Mouse (Mus musculus) forebrain, embryonic 14.5 days (tissue): ENCODE results near the gene Ccdc138. TPM values are rescaled to one million over a fixed set of nuclear protein-coding genes. Genes with fewer than 3 reads are reported as not detected.

Experiments used
- ATAC-seq: fragments of 200-750 bp; cut with Nextera tagmentation; 2 replicates; pipeline ENCODE4 v1.8.0; 2017; ENCODE audit warnings: mild to moderate bottlenecking, moderate library complexity
- DNase-seq: peaks from one replicate; pipeline ENCODE4 v3.0.0-alpha.2; 2015; ENCODE audit warnings: low spot score
- H3K27ac ChIP-seq: fragments of 300-500 bp; sonication (generic); 2 replicates; pipeline ENCODE4 v1.5.1; 2014; ENCODE audit warnings: low read depth, mild to moderate bottlenecking, control low read depth, low read length, moderate library complexity
- H3K27me3 ChIP-seq: fragments of 300-500 bp; sonication (generic); replicated peaks from 2 replicates; pipeline ENCODE4 v1.6.1; 2014; ENCODE audit warnings: low read length, control low read depth, mixed read lengths; ENCODE audit not compliant: control insufficient read depth, insufficient read depth
- H3K36me3 ChIP-seq: fragments of 300-500 bp; sonication (generic); 2 replicates; pipeline ENCODE4 v1.6.1; 2014; ENCODE audit warnings: low read length, control low read depth; ENCODE audit not compliant: control insufficient read depth, insufficient read depth
- H3K4me1 ChIP-seq: fragments of 300-500 bp; sonication (generic); 2 replicates; pipeline ENCODE4 v1.6.1; 2014; ENCODE audit warnings: antibody characterized with exemption, low read length, control low read depth; ENCODE audit not compliant: control insufficient read depth, insufficient read depth
- H3K4me2 ChIP-seq: fragments of 300-500 bp; sonication (generic); 2 replicates; pipeline ENCODE4 v1.6.1; 2014; ENCODE audit warnings: mild to moderate bottlenecking, control low read depth, low read length
- H3K4me3 ChIP-seq: fragments of 300-500 bp; sonication (generic); 2 replicates; pipeline ENCODE4 v1.5.1; 2014; ENCODE audit warnings: low read depth, low read length, control low read depth
- H3K9ac ChIP-seq: fragments of 300-500 bp; sonication (generic); 2 replicates; pipeline ENCODE4 v1.6.1; 2014; ENCODE audit warnings: mild to moderate bottlenecking, low read length, control low read depth, moderate library complexity
- H3K9me3 ChIP-seq: fragments of 300-500 bp; sonication (generic); replicated peaks from 2 replicates; pipeline ENCODE4 v1.6.1; 2016; ENCODE audit warnings: low read length, control low read depth, mixed read lengths; ENCODE audit not compliant: control insufficient read depth
- WGBS: fragments of 180-500 bp; shearing (Covaris S2); extraction: QIAGEN DNeasy Blood & Tissue Kit; methylation state at CpG from one replicate; pipeline ENCODE4 v1.1.7; 2014; 5-methylcytosine and 5-hydroxymethylcytosine counted together
- polyA plus RNA-seq: library from polyadenylated mRNA; unstranded; fragments of >200 nt; fragmentation: Nextera tagmentation; extraction: Ambion mirVana; gene quantifications from 2 replicates; pipeline ENCODE4 v1.2.1, GENCODE M21; 2014

The Ccdc138 gene
- polyA plus RNA-seq, 1 experiment from 2014 or later: 6.0 TPM

GRCm38 (mm10) chr10:58600983-58601382 lies 103.2 kb downstream of the Ccdc138 start:
- Histone ChIP-seq H3K9me3 (no peaks in the 10 kb centered on the region), H3K27me3 (no peaks in the 10 kb centered on the region), H3K27ac (peak overlapping the region; percentile 70), H3K4me2 (no peak overlapping the region), H3K36me3 (no peaks in the 10 kb centered on the region), H3K4me1 (peaks cover 14% of the 10 kb centered on the region), H3K9ac (no peak overlapping the region), H3K4me3 (no peak overlapping the region)
- ATAC-seq: peak; percentile 66
- DNase-seq: peak; percentile 73
- WGBS: 1% methylated on average over 5 of the region's 5 CpGs

- no peak overlapping the region for H3K9ac ChIP-seq
- DNase-seq: peak; percentile 90
- no peaks in the 10 kb centered on the region for H3K36me3 ChIP-seq
- no peaks in the 10 kb centered on the region for H3K27me3 ChIP-seq
- H3K4me3 ChIP-seq: no peak overlapping the region
- 5% methylated on average over 6 of the region's 6 CpGs for WGBS
- peaks cover 14% of the 10 kb centered on the region for H3K4me1 ChIP-seq
- peak; percentile 87 for ATAC-seq
- no peaks in the 10 kb centered on the region for H3K9me3 ChIP-seq
- 0 out of 2 replicates have a peak overlapping the region, but pooled peaks have one; percentile 7 for H3K4me2 ChIP-seq
- peak overlapping the region; percentile 70 for H3K27ac ChIP-seq
Measured at GRCm38 (mm10) chr10:58601431-58601901, 103.7 kb downstream of the Ccdc138 start.

GRCm38 (mm10) chr10:58601946-58602345 lies 104.2 kb downstream of the Ccdc138 start:
- Histone ChIP-seq H3K36me3 (no peaks in the 10 kb centered on the region), H3K4me1 (peaks cover 14% of the 10 kb centered on the region), H3K9me3 (no peaks in the 10 kb centered on the region), H3K27ac (peak overlapping the region; percentile 70), H3K27me3 (no peaks in the 10 kb centered on the region), H3K4me2 (0 out of 2 replicates have a peak overlapping the region, but pooled peaks have one; percentile 7), H3K4me3 (no peak overlapping the region), H3K9ac (no peak overlapping the region)
- 65% methylated on average over 7 of the region's 7 CpGs for WGBS
- DNase-seq (no peak), ATAC-seq (peak; percentile 11; the same call in 1 of the 2 replicates)

- Histone ChIP-seq H3K36me3 (no peaks in the 10 kb centered on the region), H3K4me1 (peaks cover 14% of the 10 kb centered on the region), H3K9ac (no peak overlapping the region), H3K4me3 (no peak overlapping the region), H3K9me3 (no peaks in the 10 kb centered on the region), H3K4me2 (no peak overlapping the region), H3K27me3 (no peaks in the 10 kb centered on the region), H3K27ac (no peak overlapping the region)
- ATAC-seq (no peak), DNase-seq (peak; percentile 29)
- WGBS: 89% methylated on average over 2 of the region's 2 CpGs
Measured at GRCm38 (mm10) chr10:58604779-58605178, 107.0 kb downstream of the Ccdc138 start.

- WGBS: 84% methylated on average over 3 of the region's 3 CpGs
Measured at GRCm38 (mm10) chr10:58606356-58606755, 108.6 kb downstream of the Ccdc138 start.

GRCm38 (mm10) chr10:58608858-58609257 lies 111.1 kb downstream of the Ccdc138 start:
- ATAC-seq (no peak), DNase-seq (no peak)
- Histone ChIP-seq H3K9me3 (no peaks in the 10 kb centered on the region), H3K27ac (no peak overlapping the region), H3K27me3 (no peaks in the 10 kb centered on the region), H3K9ac (no peak overlapping the region), H3K4me3 (no peak overlapping the region), H3K36me3 (no peaks in the 10 kb centered on the region), H3K4me1 (no peaks in the 10 kb centered on the region), H3K4me2 (no peak overlapping the region)
- WGBS: 78% methylated on average over 3 of the region's 3 CpGs

More at GRCm38 (mm10) chr10:58606356-58606755, 108.6 kb downstream of the Ccdc138 start:
- Histone ChIP-seq H3K4me2 (no peak overlapping the region), H3K9ac (no peak overlapping the region), H3K9me3 (no peaks in the 10 kb centered on the region), H3K4me3 (no peak overlapping the region), H3K27ac (no peak overlapping the region), H3K36me3 (no peaks in the 10 kb centered on the region), H3K4me1 (peaks cover 8% of the 10 kb centered on the region), H3K27me3 (no peaks in the 10 kb centered on the region)
- ATAC-seq (no peak), DNase-seq (no peak)

- Histone ChIP-seq H3K4me2 (no peak overlapping the region), H3K27me3 (no peaks in the 10 kb centered on the region), H3K9ac (no peak overlapping the region), H3K4me3 (no peak overlapping the region), H3K9me3 (no peaks in the 10 kb centered on the region), H3K27ac (no peak overlapping the region), H3K4me1 (no peaks in the 10 kb centered on the region), H3K36me3 (no peaks in the 10 kb centered on the region)
- ATAC-seq (no peak), DNase-seq (no peak)
- WGBS: 87% methylated on average over 7 of the region's 7 CpGs
Measured at GRCm38 (mm10) chr10:58610484-58611261, 112.9 kb downstream of the Ccdc138 start.

GRCm38 (mm10) chr10:58614601-58615000 lies 116.9 kb downstream of the Ccdc138 start:
- Histone ChIP-seq H3K36me3 (no peaks in the 10 kb centered on the region), H3K4me3 (no peak overlapping the region), H3K27ac (no peak overlapping the region), H3K4me1 (no peaks in the 10 kb centered on the region), H3K9ac (no peak overlapping the region), H3K4me2 (no peak overlapping the region), H3K27me3 (no peaks in the 10 kb centered on the region), H3K9me3 (no peaks in the 10 kb centered on the region)
- WGBS: 92% methylated on average over 6 of the region's 6 CpGs
- no peak for DNase-seq
- ATAC-seq: no peak

GRCm38 (mm10) chr10:58616565-58616964 lies 118.8 kb downstream of the Ccdc138 start:
- DNase-seq (no peak), ATAC-seq (no peak)
- Histone ChIP-seq H3K4me3 (no peak overlapping the region), H3K27me3 (no peaks in the 10 kb centered on the region), H3K27ac (no peak overlapping the region), H3K9ac (no peak overlapping the region), H3K36me3 (no peaks in the 10 kb centered on the region), H3K4me2 (no peak overlapping the region), H3K9me3 (no peaks in the 10 kb centered on the region), H3K4me1 (no peaks in the 10 kb centered on the region)
- 87% methylated on average over 5 of the region's 5 CpGs for WGBS
